Mouse (Mus musculus) lung, postnatal 0 days (tissue): ENCODE results near the gene Golga2.

Source experiments
- CTCF ChIP-seq: IDR thresholded peaks from 2 replicates; pipeline ENCODE4 v1.5.1; 2016; ENCODE audit warnings: antibody characterized with exemption, mild to moderate bottlenecking
- EP300 ChIP-seq: IDR thresholded peaks from 2 replicates; pipeline ENCODE4 v1.6.1; 2016; ENCODE audit warnings: antibody characterized with exemption, mild to moderate bottlenecking, control low read depth

DNA sequence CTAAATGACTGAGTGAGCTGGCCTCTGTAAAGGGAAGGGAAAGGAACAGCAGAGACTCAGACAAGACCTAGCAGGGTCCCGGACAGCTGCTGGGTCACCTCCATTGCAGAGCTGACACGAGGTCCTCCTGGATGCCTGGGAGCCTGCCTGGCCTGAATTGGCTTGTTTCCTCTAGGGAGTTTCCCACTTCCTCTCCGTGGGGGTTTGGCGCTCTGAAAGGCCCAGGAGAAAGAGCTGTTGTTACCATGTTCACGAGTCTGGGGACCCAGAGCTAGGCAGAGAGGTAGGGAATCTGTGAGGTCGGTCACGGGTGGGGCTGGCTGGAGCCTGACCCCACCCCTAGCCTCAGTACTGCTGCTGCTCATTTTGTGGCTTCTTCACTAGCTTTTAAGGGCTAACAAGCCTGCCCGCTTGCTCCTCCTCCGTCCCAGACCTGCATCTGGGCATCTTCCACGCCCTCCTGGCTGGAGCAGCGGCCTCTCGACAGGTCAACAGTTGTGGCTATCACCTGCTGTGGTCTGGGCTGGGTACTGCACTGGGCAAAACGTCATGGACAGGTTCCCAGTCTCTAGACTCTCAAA lies 63.4 kb downstream of the Golga2 start:
- TF ChIP-seq CTCF: no peak
- no peak for TF ChIP-seq EP300
